In genomic region chr10:82826516-82826915, GRCm38 (mm10) we compare ENCODE assay signal across 15 mouse cellular contexts. TPM values are rescaled to one million over a fixed set of nuclear protein-coding genes. Genes with fewer than 3 reads are reported as not detected.
DNase-seq lines count a peak whose midpoint lies in the region; ATAC-seq and TF ChIP-seq lines count a peak whose summit lies in the region.
"Had no signal": no experiment of that assay in that cellular context is flagged by ENCODE, and none has a peak within 500 bp of the region (broad histone marks: within the 10 kb centered on the region; RNA-seq: fewer than 3 reads in every experiment).

No protein-coding gene starts in this region.

- H3K27ac ChIP-seq in embryonic facial prominence, embryonic 11.5 days (replicated peaks; ENCODE audit: low read depth, low read length) = no peak overlapping the region
- H3K27ac ChIP-seq in embryonic facial prominence, embryonic 10.5 days (replicated peaks) = no peak overlapping the region
- H3K27ac ChIP-seq in left cerebral cortex, adult 2 months = no peak overlapping the region
- no peak overlapping the region for H3K27ac ChIP-seq in hindbrain, postnatal 0 days
- H3K27ac ChIP-seq: embryonic facial prominence, embryonic 12.5 days; limb, embryonic 15.5 days had no signal

- ATAC-seq in embryonic facial prominence, embryonic 11.5 days (replicated peaks; ENCODE audit: insufficient number of reproducible peaks, low FRiP score, low TSS enrichment, low read depth) = peak; percentile 65; the same call in 1 of the 2 replicates
- ATAC-seq in hindbrain, postnatal 0 days = 0 out of 2 replicates have a peak, but pooled peaks have one; percentile 38
- no peak for ATAC-seq in megakaryocyte-erythroid progenitor cell, adult 5-6 weeks (replicated peaks; ENCODE audit: low FRiP score, low TSS enrichment, poor library complexity, severe bottlenecking)

- 55% methylated on average over 6 of the region's 6 CpGs for WGBS in embryonic facial prominence, embryonic 11.5 days
- 62% methylated on average over 6 of the region's 6 CpGs for WGBS in embryonic facial prominence, embryonic 10.5 days
- WGBS in hindbrain, postnatal 0 days = 37% methylated on average over 6 of the region's 6 CpGs

- no peaks in the 10 kb centered on the region for H3K9me3 ChIP-seq in embryonic facial prominence, embryonic 11.5 days (replicated peaks; ENCODE audit: control insufficient read depth, low read length)
- H3K9me3 ChIP-seq in embryonic facial prominence, embryonic 10.5 days = no peaks in the 10 kb centered on the region
- no peaks in the 10 kb centered on the region for H3K9me3 ChIP-seq in hindbrain, postnatal 0 days (ENCODE audit: low read length)
- H3K9me3 ChIP-seq: embryonic facial prominence, embryonic 12.5 days; heart, embryonic 12.5 days; limb, embryonic 15.5 days had no signal

- no peak overlapping the region for H3K4me2 ChIP-seq in embryonic facial prominence, embryonic 11.5 days (ENCODE audit: low read depth, low read length)
- H3K4me2 ChIP-seq in hindbrain, postnatal 0 days (ENCODE audit: low read depth, low read length) = no peak overlapping the region
- H3K4me2 ChIP-seq: embryonic facial prominence, embryonic 12.5 days; heart, embryonic 12.5 days; limb, embryonic 15.5 days had no signal

- no peaks in the 10 kb centered on the region for H3K4me1 ChIP-seq in embryonic facial prominence, embryonic 11.5 days (ENCODE audit: control insufficient read depth, insufficient read depth, low read length)
- H3K4me1 ChIP-seq in embryonic facial prominence, embryonic 10.5 days = peaks cover 13% of the 10 kb centered on the region; the same call in 1 of the 2 replicates
- no peaks in the 10 kb centered on the region for H3K4me1 ChIP-seq in hindbrain, postnatal 0 days (ENCODE audit: insufficient read depth, low read length)
- H3K4me1 ChIP-seq: embryonic facial prominence, embryonic 12.5 days; heart, embryonic 12.5 days had no signal

- intact Hi-C loops in left cerebral cortex, adult 2 months (cut with DNase I) = no loop called here

- no peaks in the 10 kb centered on the region for H3K27me3 ChIP-seq in embryonic facial prominence, embryonic 11.5 days (ENCODE audit: control insufficient read depth, insufficient read depth, low read length)
- no peaks in the 10 kb centered on the region for H3K27me3 ChIP-seq in embryonic facial prominence, embryonic 10.5 days (replicated peaks; ENCODE audit: low read depth, poor library complexity, severe bottlenecking)
- H3K27me3 ChIP-seq in hindbrain, postnatal 0 days (ENCODE audit: insufficient read depth, low read length) = no peaks in the 10 kb centered on the region
- H3K27me3 ChIP-seq: embryonic facial prominence, embryonic 12.5 days; heart, embryonic 12.5 days; limb, embryonic 15.5 days had no signal

- H3K9ac ChIP-seq in embryonic facial prominence, embryonic 11.5 days (replicated peaks; ENCODE audit: low read length) = no peak overlapping the region
- no peak overlapping the region for H3K9ac ChIP-seq in hindbrain, postnatal 0 days (replicated peaks; ENCODE audit: low read length)
- H3K9ac ChIP-seq: embryonic facial prominence, embryonic 12.5 days; heart, embryonic 12.5 days; limb, embryonic 15.5 days had no signal

- TF ChIP-seq POLR2A in brain, embryonic 14.5 days (IDR thresholded peaks at IDR 0.05; ENCODE audit: borderline replicate concordance, extremely low read depth, insufficient read depth, insufficient read length, poor library complexity, severe bottlenecking) = no peak

- TF ChIP-seq CTCF in left cerebral cortex, adult 2 months (IDR thresholded peaks at IDR 0.05) = no peak
- TF ChIP-seq CTCF in brain, embryonic 14.5 days (IDR thresholded peaks at IDR 0.05; ENCODE audit: borderline replicate concordance, extremely low read depth, insufficient read depth, insufficient read length) = no peak
- TF ChIP-seq CTCF in hindbrain, postnatal 0 days (IDR thresholded peaks at IDR 0.05; ENCODE audit: low read depth) = no peak

- no peaks in the 10 kb centered on the region for H3K36me3 ChIP-seq in embryonic facial prominence, embryonic 11.5 days (replicated peaks; ENCODE audit: control insufficient read depth, insufficient read depth, low read depth, low read length)
- no peaks in the 10 kb centered on the region for H3K36me3 ChIP-seq in embryonic facial prominence, embryonic 10.5 days (replicated peaks)
- H3K36me3 ChIP-seq in hindbrain, postnatal 0 days (ENCODE audit: insufficient read depth, low read length) = no peaks in the 10 kb centered on the region
- H3K36me3 ChIP-seq: embryonic facial prominence, embryonic 12.5 days; heart, embryonic 12.5 days; limb, embryonic 15.5 days had no signal

- no peak overlapping the region for H3K4me3 ChIP-seq in embryonic facial prominence, embryonic 11.5 days (ENCODE audit: low read depth, low read length)
- H3K4me3 ChIP-seq in embryonic facial prominence, embryonic 10.5 days = no peak overlapping the region
- H3K4me3 ChIP-seq in left cerebral cortex, adult 2 months = no peak overlapping the region
- no peak overlapping the region for H3K4me3 ChIP-seq in hindbrain, postnatal 0 days (ENCODE audit: low read length)
- H3K4me3 ChIP-seq: embryonic facial prominence, embryonic 12.5 days; heart, embryonic 12.5 days; limb, embryonic 15.5 days had no signal

- DNase-seq in embryonic facial prominence, embryonic 11.5 days (ENCODE audit: low spot score) = no peak
- DNase-seq in embryonic facial prominence, embryonic 10.5 days (ENCODE audit: low spot score) = no peak
- DNase-seq in left cerebral cortex, adult 18-20 months (ENCODE audit: low spot score in 2 of 2) = peak; percentile 13
- no peak for DNase-seq in left cerebral cortex, adult 2 months (ENCODE audit: extremely low spot score in 1 of 2, low spot score in 2 of 2)
- peak; percentile 82 for DNase-seq in brain, embryonic 14.5 days (ENCODE audit: low read depth)
- peak; percentile 33 for DNase-seq in hindbrain, postnatal 0 days (ENCODE audit: low spot score)
- no peak for DNase-seq in ovary, postnatal 36 days (ENCODE audit: low spot score)
- DNase-seq: cerebellum, adult 9-11 months; gastrocnemius, postnatal 36 days; lung, adult 18-20 months; thymus, adult 18-20 months had no signal

RNA-seq across cellular contexts. Expression of gene Txnrd1, which starts 7.2 kb away (rescaled TPM):
- polyA plus RNA-seq in embryonic facial prominence, embryonic 11.5 days (2014; fragmentation: Nextera tagmentation; extraction: Ambion mirVana) = 180 and 185 TPM in 2 replicates
- 169 and 177 TPM in 2 replicates for polyA plus RNA-seq in embryonic facial prominence, embryonic 10.5 days (2016; fragmentation: Nextera tagmentation; extraction: Ambion mirVana)
- 10 to 100 TPM; 50.2 to 53.9 TPM for total RNA-seq in left cerebral cortex, adult 18-20 months (2021)
- 10 to 100 TPM; 46.9 to 48.1 TPM for total RNA-seq in left cerebral cortex, adult 2 months (2021)
- 105 and 115 TPM in 2 replicates for polyA plus RNA-seq in brain, embryonic 14.5 days (2012; rRNA removed)
- 79.6 and 80.0 TPM in 2 replicates for total RNA-seq in hindbrain, postnatal 0 days (2014; rRNA removed)
- polyA plus RNA-seq in hindbrain, postnatal 0 days (2015; fragmentation: Nextera tagmentation; extraction: Ambion mirVana) = 62.3 and 64.8 TPM in 2 replicates
- 49.0 and 54.4 TPM in 2 replicates for total RNA-seq in megakaryocyte-erythroid progenitor cell, adult 5-6 weeks (2014; fragmentation: Nextera tagmentation)
- total RNA-seq in megakaryocyte-erythroid progenitor cell, adult 5-6 weeks (2017) = 88.2 and 94.7 TPM in 2 replicates

RNA-seq across cellular contexts. Expression of gene Eid3, which starts 39.9 kb away (rescaled TPM):
- 0.58 and 0.81 TPM in 2 replicates for polyA plus RNA-seq in embryonic facial prominence, embryonic 11.5 days (2014; fragmentation: Nextera tagmentation; extraction: Ambion mirVana)
- 0.52 and 0.57 TPM in 2 replicates for polyA plus RNA-seq in embryonic facial prominence, embryonic 10.5 days (2016; fragmentation: Nextera tagmentation; extraction: Ambion mirVana)
- total RNA-seq in left cerebral cortex, adult 18-20 months (2021) = 1 to 10 TPM in 1 of 2 experiments, under 1 TPM in 1; 0.84 to 1.3 TPM
- 1 to 10 TPM; 2.0 to 2.4 TPM for total RNA-seq in left cerebral cortex, adult 2 months (2021)
- polyA plus RNA-seq in brain, embryonic 14.5 days (2012; rRNA removed) = 0.57 and 1.2 TPM in 2 replicates
- 0.50 and 2.6 TPM in 2 replicates for total RNA-seq in hindbrain, postnatal 0 days (2014; rRNA removed)
- polyA plus RNA-seq in hindbrain, postnatal 0 days (2015; fragmentation: Nextera tagmentation; extraction: Ambion mirVana) = 0.26 and 0.33 TPM in 2 replicates
- total RNA-seq in megakaryocyte-erythroid progenitor cell, adult 5-6 weeks (2014; fragmentation: Nextera tagmentation) = 3.6 and 7.4 TPM in 2 replicates
- 3.9 TPM in 1 of 2 replicates, not detected in the other for total RNA-seq in megakaryocyte-erythroid progenitor cell, adult 5-6 weeks (2017)

Comparison
In these comparisons a context has a peak if more than half of its experiments do, and no peak if none do; other contexts are left out.
1. DNase-seq: peak in left cerebral cortex, adult 18-20 months (2 of 2), brain, embryonic 14.5 days (single experiment) and hindbrain, postnatal 0 days (single experiment); none in embryonic facial prominence, embryonic 11.5 days (single experiment), embryonic facial prominence, embryonic 10.5 days (single experiment), left cerebral cortex, adult 2 months (0 of 2) and ovary, postnatal 36 days (single experiment).